Mouse (Mus musculus) thymus, adult 2 months (tissue): ENCODE data around the gene Medag.

ENCODE experiments used
- CTCF ChIP-seq: fragments of 200-500 bp; IDR thresholded peaks from 2 replicates; pipeline ENCODE4 v1.5.1; 2012; ENCODE audit warnings: mild to moderate bottlenecking, control low read depth, low read length, moderate library complexity, borderline replicate concordance; ENCODE audit not compliant: control insufficient read depth, poor library complexity, insufficient read depth; ENCODE audit errors: extremely low read depth
- POLR2A ChIP-seq: fragments of 200-500 bp; IDR thresholded peaks from 2 replicates; pipeline ENCODE4 v1.6.1; 2012; ENCODE audit warnings: mild to moderate bottlenecking, low read length, control low read depth, moderate library complexity; ENCODE audit not compliant: control insufficient read depth, poor library complexity, insufficient read depth; ENCODE audit errors: extremely low read depth

GRCm38 (mm10) chr5:149367544-149368466 lies 43.7 kb upstream of the Medag start:
- TF ChIP-seq CTCF: no peak
- TF ChIP-seq POLR2A: no peak; the same call in 1 of the 2 replicates
